Mouse (Mus musculus): ENCODE results near the gene Slc44a4. TPM values are rescaled to one million over a fixed set of nuclear protein-coding genes. Genes with fewer than 3 reads are reported as not detected.

Gene Slc44a4
- not detected in 2 replicates for polyA plus RNA-seq (2016; fragmentation: Nextera tagmentation; extraction: Ambion mirVana)

- H3K27ac ChIP-seq = peak within 1 kb of the TSS; percentile 61
- no peaks in the 10 kb centered on the region for H3K9me3 ChIP-seq (replicated peaks)
- peak within 1 kb of the TSS; percentile 20; the same call in 1 of the 2 replicates for H3K4me3 ChIP-seq
- peaks cover 53% of the 10 kb centered on the region for H3K36me3 ChIP-seq
- WGBS = 33% methylated on average over 18 of the region's 18 CpGs
- H3K4me1 ChIP-seq = peaks cover 20% of the 10 kb centered on the region
- H3K27me3 ChIP-seq (ENCODE audit: low read depth, poor library complexity, severe bottlenecking) = no peaks in the 10 kb centered on the region
- no peak for DNase-seq (ENCODE audit: low spot score)
Observed at GRCm38 (mm10) chr17:34913930-34914665, at the start of gene Slc44a4. Gene Slc44a4 (plus strand): TSS chr17:34914466.

- no peaks in the 10 kb centered on the region for H3K36me3 ChIP-seq
- H3K4me3 ChIP-seq = no peak overlapping the region
- no peaks in the 10 kb centered on the region for H3K9me3 ChIP-seq (replicated peaks)
- WGBS = 64% methylated on average over 7 of the region's 7 CpGs
- peaks cover 17% of the 10 kb centered on the region for H3K4me1 ChIP-seq
- DNase-seq (ENCODE audit: low spot score) = no peak
- no peak overlapping the region for H3K27ac ChIP-seq
- H3K27me3 ChIP-seq (ENCODE audit: low read depth, poor library complexity, severe bottlenecking) = no peaks in the 10 kb centered on the region
Observed at GRCm38 (mm10) chr17:34865981-34866380, 48.3 kb upstream of the Slc44a4 start.

- H3K36me3 ChIP-seq = no peaks in the 10 kb centered on the region
- peaks cover under 1% of the 10 kb centered on the region for H3K4me1 ChIP-seq
- no peak for DNase-seq (ENCODE audit: low spot score)
- no peak overlapping the region for H3K4me3 ChIP-seq
- H3K9me3 ChIP-seq (replicated peaks) = no peaks in the 10 kb centered on the region
- no peaks in the 10 kb centered on the region for H3K27me3 ChIP-seq (ENCODE audit: low read depth, poor library complexity, severe bottlenecking)
- 92% methylated on average over 6 of the region's 6 CpGs for WGBS
- no peak overlapping the region for H3K27ac ChIP-seq
Observed at GRCm38 (mm10) chr17:34874321-34874720, 39.9 kb upstream of the Slc44a4 start.

- 66% methylated on average over 11 of the region's 11 CpGs for WGBS
- H3K4me3 ChIP-seq = no peak within 1 kb of the TSS
- no peaks in the 10 kb centered on the region for H3K9me3 ChIP-seq (replicated peaks)
- H3K36me3 ChIP-seq = no peaks in the 10 kb centered on the region
- H3K27ac ChIP-seq = no peak within 1 kb of the TSS
- H3K4me1 ChIP-seq = peaks cover 21% of the 10 kb centered on the region
- peaks cover 31% of the 10 kb centered on the region for H3K27me3 ChIP-seq (ENCODE audit: low read depth, poor library complexity, severe bottlenecking)
- no peak for DNase-seq (ENCODE audit: low spot score)
Observed at GRCm38 (mm10) chr17:34879336-34879879, 34.9 kb upstream of the Slc44a4 start, which contains the start of gene Zbtb12. Gene Zbtb12 (plus strand): TSS chr17:34879483.

- no peak for DNase-seq (ENCODE audit: low spot score)
- peaks cover 31% of the 10 kb centered on the region for H3K27me3 ChIP-seq (ENCODE audit: low read depth, poor library complexity, severe bottlenecking)
- H3K4me3 ChIP-seq = no peak overlapping the region
Observed at GRCm38 (mm10) chr17:34881166-34881565, 33.1 kb upstream of the Slc44a4 start.

GRCm38 (mm10) chr17:34881683-34882310 lies 32.5 kb upstream of the Slc44a4 start, which contains the start of gene Gm20547:
Gene Gm20547 (minus strand): TSS chr17:34882042.
- Histone ChIP-seq H3K4me3 (peak within 1 kb of the TSS; percentile 22; the same call in 1 of the 2 replicates), H3K27ac (no peak within 1 kb of the TSS), H3K4me1 (peaks cover 21% of the 10 kb centered on the region), H3K36me3 (no peaks in the 10 kb centered on the region), H3K9me3 (replicated peaks) (no peaks in the 10 kb centered on the region), H3K27me3 (ENCODE audit: low read depth, poor library complexity, severe bottlenecking) (peaks cover 31% of the 10 kb centered on the region)
- no peak for DNase-seq (ENCODE audit: low spot score)
- WGBS = 12% methylated on average over 15 of the region's 15 CpGs

More at GRCm38 (mm10) chr17:34881166-34881565, 33.1 kb upstream of the Slc44a4 start:
- no peaks in the 10 kb centered on the region for H3K9me3 ChIP-seq (replicated peaks)
- no peaks in the 10 kb centered on the region for H3K36me3 ChIP-seq
- peaks cover 21% of the 10 kb centered on the region for H3K4me1 ChIP-seq
- no peak overlapping the region for H3K27ac ChIP-seq

- H3K9me3 ChIP-seq (replicated peaks) = no peaks in the 10 kb centered on the region
- 75% methylated on average over 3 of the region's 3 CpGs for WGBS
- H3K4me3 ChIP-seq = no peak overlapping the region
- peaks cover 21% of the 10 kb centered on the region for H3K4me1 ChIP-seq
- peaks cover 31% of the 10 kb centered on the region for H3K27me3 ChIP-seq (ENCODE audit: low read depth, poor library complexity, severe bottlenecking)
- DNase-seq (ENCODE audit: low spot score) = no peak
- no peaks in the 10 kb centered on the region for H3K36me3 ChIP-seq
- no peak overlapping the region for H3K27ac ChIP-seq
Observed at GRCm38 (mm10) chr17:34883332-34883731, 30.9 kb upstream of the Slc44a4 start.

- DNase-seq (ENCODE audit: low spot score) = no peak
- Histone ChIP-seq H3K27ac (no peak overlapping the region), H3K36me3 (no peaks in the 10 kb centered on the region), H3K4me3 (no peak overlapping the region), H3K27me3 (ENCODE audit: low read depth, poor library complexity, severe bottlenecking) (peaks cover 29% of the 10 kb centered on the region), H3K9me3 (replicated peaks) (no peaks in the 10 kb centered on the region), H3K4me1 (peaks cover 17% of the 10 kb centered on the region)
- 86% methylated on average over 6 of the region's 6 CpGs for WGBS
Observed at GRCm38 (mm10) chr17:34884704-34885103, 29.6 kb upstream of the Slc44a4 start.

GRCm38 (mm10) chr17:34885615-34886014 lies 28.7 kb upstream of the Slc44a4 start:
- no peaks in the 10 kb centered on the region for H3K9me3 ChIP-seq (replicated peaks)
- H3K4me1 ChIP-seq = peaks cover 15% of the 10 kb centered on the region
- 85% methylated on average over 3 of the region's 3 CpGs for WGBS
- H3K4me3 ChIP-seq = no peak overlapping the region
- H3K27ac ChIP-seq = no peak overlapping the region
- DNase-seq (ENCODE audit: low spot score) = no peak
- H3K27me3 ChIP-seq (ENCODE audit: low read depth, poor library complexity, severe bottlenecking) = peaks cover 27% of the 10 kb centered on the region
- H3K36me3 ChIP-seq = no peaks in the 10 kb centered on the region

- H3K4me3 ChIP-seq = no peak overlapping the region
- H3K4me1 ChIP-seq = peaks cover 8% of the 10 kb centered on the region
- peaks cover 10% of the 10 kb centered on the region; the same call in 1 of the 2 replicates for H3K27me3 ChIP-seq (ENCODE audit: low read depth, poor library complexity, severe bottlenecking)
- no peaks in the 10 kb centered on the region for H3K9me3 ChIP-seq (replicated peaks)
- WGBS = 90% methylated on average over 5 of the region's 5 CpGs
- H3K27ac ChIP-seq = no peak overlapping the region
- H3K36me3 ChIP-seq = no peaks in the 10 kb centered on the region
- no peak for DNase-seq (ENCODE audit: low spot score)
Observed at GRCm38 (mm10) chr17:34887942-34888341, 26.3 kb upstream of the Slc44a4 start.

GRCm38 (mm10) chr17:34890074-34890743 lies 24.1 kb upstream of the Slc44a4 start:
- H3K36me3 ChIP-seq = peaks cover under 1% of the 10 kb centered on the region; the same call in 1 of the 2 replicates
- no peak for DNase-seq (ENCODE audit: low spot score)
- H3K4me1 ChIP-seq = peaks cover 13% of the 10 kb centered on the region
- no peak overlapping the region for H3K27ac ChIP-seq
- H3K27me3 ChIP-seq (ENCODE audit: low read depth, poor library complexity, severe bottlenecking) = no peaks in the 10 kb centered on the region
- 90% methylated on average over 12 of the region's 12 CpGs for whole genome bisulfite sequencing
- no peaks in the 10 kb centered on the region for H3K9me3 ChIP-seq (replicated peaks)
- H3K4me3 ChIP-seq = no peak overlapping the region

- 93% methylated on average over 2 of the region's 2 CpGs for WGBS
- peaks cover 25% of the 10 kb centered on the region for H3K4me1 ChIP-seq
- peaks cover 12% of the 10 kb centered on the region for H3K36me3 ChIP-seq
- H3K27me3 ChIP-seq (ENCODE audit: low read depth, poor library complexity, severe bottlenecking) = no peaks in the 10 kb centered on the region
- no peak for DNase-seq (ENCODE audit: low spot score)
- no peaks in the 10 kb centered on the region for H3K9me3 ChIP-seq (replicated peaks)
- no peak overlapping the region for H3K27ac ChIP-seq
- no peak overlapping the region for H3K4me3 ChIP-seq
Observed at GRCm38 (mm10) chr17:34891377-34891776, 22.9 kb upstream of the Slc44a4 start.
